Mouse (Mus musculus) stomach, embryonic 16.5 days (tissue): ENCODE measurements around the gene Xaf1. TPM values are rescaled to one million over a fixed set of nuclear protein-coding genes. Genes with fewer than 3 reads are reported as not detected.
A peak's percentile ranks its signal among the peaks of the same experiment; 100 is the strongest.

ENCODE experiments used
- ATAC-seq: fragments of 200-750 bp; cut with Nextera tagmentation; 2 replicates; pipeline ENCODE4 v1.8.0; 2017; ENCODE audit warnings: moderate number of reproducible peaks, moderate TSS enrichment; ENCODE audit not compliant: insufficient read depth, low FRiP score
- H3K27ac ChIP-seq: fragments of 300-500 bp; sonication (generic); 2 replicates; pipeline ENCODE4 v1.5.1; 2014; ENCODE audit warnings: low read length
- H3K27me3 ChIP-seq: fragments of 300-500 bp; sonication (generic); 2 replicates; pipeline ENCODE4 v1.6.1; 2014; ENCODE audit warnings: low read length, control low read depth, mixed read lengths; ENCODE audit not compliant: control insufficient read depth, insufficient read depth
- H3K36me3 ChIP-seq: fragments of 300-500 bp; sonication (generic); 2 replicates; pipeline ENCODE4 v1.6.1; 2014; ENCODE audit warnings: low read length; ENCODE audit not compliant: control insufficient read depth, insufficient read depth
- H3K4me1 ChIP-seq: fragments of 300-500 bp; sonication (generic); 2 replicates; pipeline ENCODE4 v1.6.1; 2014; ENCODE audit warnings: low read length, control low read depth, mixed read lengths; ENCODE audit not compliant: control insufficient read depth, insufficient read depth
- H3K4me2 ChIP-seq: fragments of 300-500 bp; sonication (generic); 2 replicates; pipeline ENCODE4 v1.6.1; 2014; ENCODE audit warnings: low read depth, low read length, mixed read lengths
- H3K4me3 ChIP-seq: fragments of 300-500 bp; sonication (generic); replicated peaks from 2 replicates; pipeline ENCODE4 v1.5.1; 2014; ENCODE audit warnings: mild to moderate bottlenecking, low read length
- H3K9ac ChIP-seq: fragments of 300-500 bp; sonication (generic); 2 replicates; pipeline ENCODE4 v1.6.1; 2014; ENCODE audit warnings: low read length
- H3K9me3 ChIP-seq: fragments of 300-500 bp; sonication (generic); replicated peaks from 2 replicates; pipeline ENCODE4 v1.6.1; 2016; ENCODE audit warnings: low read length, control low read depth; ENCODE audit not compliant: control insufficient read depth
- WGBS: fragments of 180-500 bp; shearing (Covaris S2); extraction: QIAGEN DNeasy Blood & Tissue Kit; methylation state at CpG from one replicate; pipeline ENCODE4 v1.1.7; 2014; 5-methylcytosine and 5-hydroxymethylcytosine counted together
- polyA plus RNA-seq: library from polyadenylated mRNA; unstranded; fragments of >200 nt; fragmentation: Nextera tagmentation; extraction: Ambion mirVana; gene quantifications from 2 replicates; pipeline ENCODE4 v1.2.1, GENCODE M21; 2015

Xaf1 gene
- polyA plus RNA-seq, 1 experiment from 2014 or later = 4.3 TPM

DNA sequence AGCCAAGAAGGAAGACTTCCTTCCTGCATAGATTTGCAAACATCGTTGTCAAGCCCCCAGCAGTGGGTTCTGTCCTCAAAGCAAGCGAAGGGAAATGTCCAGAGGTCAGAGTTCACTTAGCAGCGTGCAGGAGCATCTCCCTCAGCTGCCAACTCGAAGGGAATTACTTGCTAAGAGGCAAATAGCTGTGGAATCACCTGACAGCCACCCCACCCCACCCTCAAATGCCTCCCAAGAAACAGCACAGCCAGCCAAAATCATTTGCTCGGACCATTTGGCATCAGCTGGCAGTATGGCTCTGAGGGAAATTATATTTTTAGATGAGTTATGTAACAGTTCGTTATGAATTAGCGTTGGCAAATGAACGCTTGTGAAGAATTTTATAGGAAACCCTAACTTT, 47.6 kb downstream of the Xaf1 start:
- no peak for ATAC-seq
- H3K4me3 ChIP-seq = no peak overlapping the region
- no peaks in the 10 kb centered on the region for H3K9me3 ChIP-seq
- H3K27me3 ChIP-seq = no peaks in the 10 kb centered on the region
- H3K4me2 ChIP-seq = no peak overlapping the region
- no peaks in the 10 kb centered on the region for H3K36me3 ChIP-seq
- H3K4me1 ChIP-seq = peaks cover 9% of the 10 kb centered on the region; the same call in 1 of the 2 replicates
- WGBS = 38% methylated on average over 8 of the region's 8 CpGs
- H3K27ac ChIP-seq = no peak overlapping the region
- no peak overlapping the region for H3K9ac ChIP-seq

DNA sequence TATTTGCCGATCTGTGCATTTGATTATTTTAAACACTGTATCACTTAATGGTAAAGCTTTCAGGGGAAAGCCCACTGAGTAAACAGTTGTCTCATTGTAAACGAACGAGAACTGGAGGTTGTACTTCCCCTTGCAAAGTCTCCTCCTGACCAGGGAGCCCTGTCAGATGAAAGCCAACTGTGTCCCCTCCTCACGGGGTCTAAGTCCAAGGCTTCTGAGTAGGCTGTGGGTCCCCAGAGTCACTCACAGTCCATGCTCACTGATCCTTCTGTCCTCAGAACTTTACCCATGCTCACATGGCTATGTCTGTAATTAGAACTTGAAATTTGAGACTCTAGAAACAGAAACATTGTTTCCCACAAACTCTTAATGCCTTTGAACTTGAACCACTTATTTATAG, 48.2 kb downstream of the Xaf1 start:
- WGBS = 23% methylated on average over 4 of the region's 4 CpGs
- ATAC-seq = no peak
- H3K4me1 ChIP-seq = peaks cover 9% of the 10 kb centered on the region; the same call in 1 of the 2 replicates
- no peaks in the 10 kb centered on the region for H3K27me3 ChIP-seq
- no peaks in the 10 kb centered on the region for H3K9me3 ChIP-seq
- H3K36me3 ChIP-seq = no peaks in the 10 kb centered on the region
- no peak overlapping the region for H3K27ac ChIP-seq
- no peak overlapping the region for H3K9ac ChIP-seq
- H3K4me3 ChIP-seq = no peak overlapping the region
- H3K4me2 ChIP-seq = no peak overlapping the region

DNA sequence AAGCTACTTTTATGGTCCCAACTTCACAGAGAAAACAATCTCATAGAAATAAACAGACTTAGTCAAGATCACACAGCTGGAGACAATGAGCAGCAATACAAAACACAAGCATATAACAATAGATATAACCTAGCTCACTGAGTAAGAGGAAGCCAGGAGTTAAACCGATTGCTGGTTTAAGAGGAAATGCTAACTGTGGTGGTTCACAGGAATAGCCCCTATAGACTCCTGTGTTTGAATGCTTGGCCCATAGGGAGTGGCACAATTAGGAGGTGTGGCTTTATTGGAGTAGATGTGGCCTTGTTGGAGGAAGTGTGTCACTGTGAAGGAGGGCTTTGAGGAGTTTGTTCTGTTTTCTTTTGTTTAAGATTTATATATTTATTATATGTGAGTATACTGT, 50.8 kb downstream of the Xaf1 start:
- no peak for ATAC-seq
- Histone ChIP-seq H3K36me3 (no peaks in the 10 kb centered on the region), H3K9ac (no peak overlapping the region), H3K27ac (no peak overlapping the region), H3K4me3 (no peak overlapping the region), H3K9me3 (no peaks in the 10 kb centered on the region), H3K4me1 (peaks cover 9% of the 10 kb centered on the region; the same call in 1 of the 2 replicates), H3K27me3 (no peaks in the 10 kb centered on the region), H3K4me2 (no peak overlapping the region)
- WGBS = 63% methylated on average over 1 of the region's 1 CpGs

DNA sequence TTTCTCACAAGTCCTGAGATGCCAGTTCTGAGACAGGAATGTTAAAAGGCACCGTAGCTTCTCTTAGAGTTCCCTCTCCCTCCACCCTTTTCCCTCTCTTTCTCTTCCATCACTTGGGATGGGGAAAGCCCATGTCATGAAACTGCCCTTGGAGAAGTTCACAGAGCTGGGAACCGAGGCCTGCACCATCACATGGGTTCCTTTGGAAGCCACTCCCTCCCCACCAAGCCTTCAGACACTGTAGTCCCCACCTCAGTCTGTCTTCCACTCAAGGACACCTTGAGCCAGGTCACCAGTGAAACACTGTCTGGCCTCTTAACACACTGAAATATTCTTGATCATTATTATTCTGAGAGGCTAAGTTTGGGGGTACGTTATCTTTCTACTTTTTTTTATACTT, 51.8 kb downstream of the Xaf1 start:
- H3K9me3 ChIP-seq = no peaks in the 10 kb centered on the region
- H3K4me1 ChIP-seq = peaks cover 9% of the 10 kb centered on the region; the same call in 1 of the 2 replicates
- H3K36me3 ChIP-seq = no peaks in the 10 kb centered on the region
- no peak overlapping the region for H3K4me2 ChIP-seq
- no peak overlapping the region for H3K27ac ChIP-seq
- no peak for ATAC-seq
- H3K9ac ChIP-seq = no peak overlapping the region
- H3K27me3 ChIP-seq = no peaks in the 10 kb centered on the region
- WGBS = 70% methylated on average over 3 of the region's 3 CpGs
- H3K4me3 ChIP-seq = no peak overlapping the region

DNA sequence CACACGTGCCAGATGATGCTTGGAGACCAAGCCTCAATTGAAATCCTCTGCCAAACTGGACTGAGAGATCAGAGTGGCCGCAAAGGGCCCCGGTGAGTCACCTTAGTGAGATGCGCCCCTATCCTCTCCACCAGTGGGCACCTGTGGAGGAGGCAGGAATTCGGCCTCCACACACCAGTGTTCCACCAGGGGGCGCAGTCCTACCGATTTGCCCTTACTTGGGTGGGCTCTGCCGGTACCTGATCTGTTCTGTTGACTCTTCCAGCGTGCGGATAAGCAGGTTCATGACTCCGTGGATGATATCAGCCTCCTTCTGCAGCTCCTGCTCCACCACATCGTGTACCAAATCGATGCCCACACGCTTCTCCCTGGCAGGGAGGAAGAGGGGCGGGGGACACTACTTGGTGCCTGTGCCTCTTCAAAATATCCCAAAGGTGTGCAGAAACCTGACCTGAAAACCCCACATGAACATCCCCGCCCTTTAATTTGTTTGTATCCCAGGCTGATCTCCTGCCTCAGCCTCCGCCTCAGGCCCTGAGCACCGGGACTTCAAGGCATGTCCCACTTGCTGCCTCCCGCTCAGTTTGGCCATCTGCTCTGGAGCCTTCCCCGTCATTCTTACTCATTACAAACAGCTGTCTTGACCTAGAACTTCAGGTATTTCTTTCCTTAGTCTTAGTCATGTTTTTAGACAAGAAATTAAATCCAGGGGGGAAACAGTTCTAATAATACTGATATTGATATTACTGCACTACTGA, 53.7 kb downstream of the Xaf1 start:
- no peaks in the 10 kb centered on the region for H3K36me3 ChIP-seq
- H3K9me3 ChIP-seq = no peaks in the 10 kb centered on the region
- no peak overlapping the region for H3K9ac ChIP-seq
- 0 out of 2 replicates have a peak, but pooled peaks have one; percentile 25 for ATAC-seq
- peak overlapping the region; percentile 34; the same call in 1 of the 2 replicates for H3K4me2 ChIP-seq
- no peaks in the 10 kb centered on the region for H3K27me3 ChIP-seq
- no peaks in the 10 kb centered on the region for H3K4me1 ChIP-seq
- no peak overlapping the region for H3K27ac ChIP-seq
- H3K4me3 ChIP-seq = peak overlapping the region; percentile 1; the same call in 1 of the 2 replicates
- 23% methylated on average over 20 of the region's 20 CpGs for WGBS

DNA sequence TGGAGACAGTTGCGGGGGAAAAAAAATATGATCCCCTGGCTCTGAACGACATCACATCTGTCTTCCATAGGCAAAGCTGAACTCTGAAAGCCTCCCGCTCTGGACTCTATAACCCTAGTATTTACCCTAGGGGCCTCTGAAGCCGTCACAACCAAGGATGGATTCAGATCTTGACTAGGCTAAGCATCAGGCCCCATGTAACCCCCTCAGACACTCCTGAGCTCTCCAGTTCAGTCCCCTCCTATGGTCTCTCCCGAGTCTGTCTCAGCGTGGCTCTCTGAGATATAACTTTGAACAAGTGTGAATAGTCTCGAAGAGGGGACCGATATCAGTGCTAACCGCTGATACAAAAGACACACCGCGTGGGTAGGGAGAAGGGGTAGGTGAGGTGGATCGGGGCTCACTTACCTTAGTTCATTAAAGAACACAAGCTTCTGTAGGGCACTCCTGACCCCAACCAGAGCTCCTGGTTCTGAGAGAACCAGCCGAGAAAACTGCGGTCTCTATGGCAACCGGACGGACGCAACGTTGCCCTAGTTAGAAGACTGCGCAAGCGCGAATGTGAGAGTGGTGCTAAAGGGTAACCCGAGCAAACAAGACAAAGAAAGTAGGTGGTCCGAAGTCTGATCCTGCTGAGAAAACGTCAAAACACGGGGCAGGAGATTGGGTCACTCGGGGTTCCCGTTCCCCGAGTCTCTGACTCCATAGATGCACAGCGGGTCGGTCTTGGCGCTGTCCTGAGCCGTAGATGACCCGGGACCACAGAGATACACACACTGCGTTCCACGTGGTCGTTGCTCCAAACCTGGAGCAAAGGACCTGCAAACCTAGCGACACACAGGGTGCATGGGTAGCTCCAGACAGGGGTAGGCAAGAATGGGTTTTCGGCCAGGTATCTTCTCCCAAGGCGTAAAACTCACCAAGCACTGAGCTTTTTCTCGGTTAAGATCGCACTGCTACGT, 60.2 kb downstream of the Xaf1 start:
- Histone ChIP-seq H3K4me3 (peak overlapping the region; percentile 53), H3K9me3 (no peaks in the 10 kb centered on the region), H3K4me2 (peak overlapping the region; percentile 95), H3K9ac (peak overlapping the region; percentile 69), H3K4me1 (0 out of 2 replicates have a peak, but pooled peaks cover 3% of the 10 kb centered on the region), H3K27ac (no peak overlapping the region), H3K36me3 (no peaks in the 10 kb centered on the region), H3K27me3 (no peaks in the 10 kb centered on the region)
- peak; percentile 44; the same call in 1 of the 2 replicates for ATAC-seq
- WGBS = 8% methylated on average over 42 of the region's 42 CpGs

DNA sequence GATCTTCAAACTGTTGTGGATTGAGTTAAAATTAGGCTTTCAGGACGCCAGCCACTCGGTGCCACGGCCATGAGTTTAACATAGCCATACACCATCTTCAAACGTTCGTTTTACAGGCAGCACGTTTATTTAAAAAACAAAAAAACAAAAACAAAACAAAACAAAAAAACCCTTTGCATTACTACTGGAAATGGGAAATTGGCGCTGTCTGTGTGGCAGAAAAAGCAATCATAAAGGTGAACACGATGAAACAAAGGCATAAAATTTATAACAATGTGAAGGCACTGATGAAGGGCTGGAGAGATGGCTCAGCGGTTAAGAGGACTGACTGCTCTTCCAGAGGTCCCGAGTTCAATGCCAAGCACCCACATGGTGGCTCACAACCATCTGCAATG, 60.9 kb downstream of the Xaf1 start, which contains the start of gene Tekt1:
TSS of gene Tekt1 (minus strand) at position 96 of the 395 bp plus-strand sequence.
- Histone ChIP-seq H3K36me3 (no peaks in the 10 kb centered on the region), H3K4me1 (0 out of 2 replicates have a peak, but pooled peaks cover 3% of the 10 kb centered on the region), H3K9ac (peak within 1 kb of the TSS; percentile 69), H3K4me3 (peak within 1 kb of the TSS; percentile 53), H3K9me3 (no peaks in the 10 kb centered on the region), H3K4me2 (peak within 1 kb of the TSS; percentile 95), H3K27ac (no peak within 1 kb of the TSS), H3K27me3 (no peaks in the 10 kb centered on the region)
- 33% methylated on average over 10 of the region's 10 CpGs for WGBS
- ATAC-seq = no peak
